Mouse (Mus musculus) MEL (cell line): ENCODE results near the gene Tent4b.

ENCODE experiments used
- BHLHE40 ChIP-seq: IDR thresholded peaks from 2 replicates; pipeline ENCODE4 v1.6.1; 2012; ENCODE audit warnings: low read depth, mild to moderate bottlenecking, inconsistent platforms, low read length, improper control_type of control experiment, borderline replicate concordance
- CTCF ChIP-seq, 3 experiments: IDR thresholded peaks in 2 of 3; conservative IDR thresholded peaks in 1 of 3; 2 replicates each; pipeline ENCODE4 v1.5.1; 2011 to 2012; ENCODE audit warnings: low read length in 3 of 3, low read depth in 2 of 3, mild to moderate bottlenecking in 2 of 3, improper control_type of control experiment in 1 of 3, inconsistent platforms in 1 of 3, mixed read lengths in 1 of 3, moderate library complexity in 1 of 3; ENCODE audit not compliant: control insufficient read depth in 1 of 3, insufficient read depth in 1 of 3, poor library complexity in 1 of 3, severe bottlenecking in 1 of 3
- EP300 ChIP-seq, 2 experiments: IDR thresholded peaks; 2 replicates each; pipeline ENCODE4 v1.6.1; 2011; ENCODE audit warnings: improper control_type of control experiment in 2 of 2, low read length in 2 of 2, low read depth in 1 of 2, mild to moderate bottlenecking in 1 of 2
- MAFK ChIP-seq: IDR thresholded peaks from 2 replicates; pipeline ENCODE4 v1.6.1; 2011; ENCODE audit warnings: low read depth, mild to moderate bottlenecking, low read length, improper control_type of control experiment, borderline replicate concordance
- MAZ ChIP-seq: IDR thresholded peaks from 2 replicates; pipeline ENCODE4 v1.6.1; 2012; ENCODE audit warnings: low read depth, mild to moderate bottlenecking, inconsistent platforms, low read length, improper control_type of control experiment
- MXI1 ChIP-seq: IDR thresholded peaks from 2 replicates; pipeline ENCODE4 v1.6.1; 2011; ENCODE audit warnings: mild to moderate bottlenecking, low read depth, low read length, improper control_type of control experiment
- MYB ChIP-seq: IDR thresholded peaks from 2 replicates; pipeline ENCODE4 v1.6.1; 2011; ENCODE audit warnings: mild to moderate bottlenecking, low read depth, low read length, improper control_type of control experiment
- POLR2A ChIP-seq, 2 experiments: IDR thresholded peaks; 2 replicates each; pipeline ENCODE4 v1.6.1; 2011 to 2012; ENCODE audit warnings: low read length in 2 of 2, mild to moderate bottlenecking in 2 of 2, control low read depth in 1 of 2, improper control_type of control experiment in 1 of 2, low read depth in 1 of 2, moderate library complexity in 1 of 2; ENCODE audit not compliant: control insufficient read depth in 1 of 2, insufficient read depth in 1 of 2, poor library complexity in 1 of 2
- RCOR1 ChIP-seq: IDR thresholded peaks from 2 replicates; pipeline ENCODE4 v1.6.1; 2012; ENCODE audit warnings: low read depth, mild to moderate bottlenecking, inconsistent platforms, low read length, improper control_type of control experiment
- TBP ChIP-seq: IDR thresholded peaks from 2 replicates; pipeline ENCODE4 v1.8.0; 2011; ENCODE audit warnings: low read depth, low read length, improper control_type of control experiment
- ZC3H11A ChIP-seq: IDR thresholded peaks from 2 replicates; pipeline ENCODE4 v1.6.1; 2012; ENCODE audit warnings: low read depth, mild to moderate bottlenecking, inconsistent platforms, low read length, improper control_type of control experiment

DNA sequence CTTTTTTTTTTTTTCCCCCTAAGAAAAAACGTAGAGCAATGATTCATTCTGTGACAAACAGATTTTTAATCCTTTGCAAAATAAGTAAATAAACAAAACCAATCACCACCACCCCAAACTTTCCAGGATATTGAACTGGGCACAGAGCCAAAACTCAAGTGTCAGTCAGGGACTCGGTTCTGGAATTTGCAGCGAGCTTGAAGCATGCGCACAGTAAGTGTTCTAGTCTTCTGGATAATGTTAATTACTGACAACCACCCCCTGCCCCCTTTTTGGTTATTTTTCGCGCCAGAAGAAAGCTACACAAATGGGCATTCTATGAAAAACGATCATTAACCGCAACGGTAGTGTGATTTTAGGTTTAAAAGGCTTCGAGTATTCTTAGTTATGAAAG is 465 bp upstream of the Tent4b start:
- TF ChIP-seq RCOR1: no peak
- no peak for TF ChIP-seq MAZ
- TF ChIP-seq CTCF (IDR thresholded peaks at IDR 0.05 in 2 of 3, conservative IDR thresholded peaks at IDR 0.05 in 1 of 3; ENCODE audit: control insufficient read depth in 1 of 3, insufficient read depth in 1 of 3, low read depth in 2 of 3, low read length in 3 of 3, poor library complexity in 1 of 3, severe bottlenecking in 1 of 3): no peak
- no peak for TF ChIP-seq EP300 (IDR thresholded peaks at IDR 0.05; ENCODE audit: low read depth in 1 of 2, low read length in 2 of 2)
- TF ChIP-seq POLR2A (IDR thresholded peaks at IDR 0.05; ENCODE audit: control insufficient read depth in 1 of 2, insufficient read depth in 1 of 2, low read depth in 1 of 2, low read length in 2 of 2, poor library complexity in 1 of 2): no peak
- no peak for TF ChIP-seq TBP
- no peak for TF ChIP-seq MAFK
- no peak for TF ChIP-seq BHLHE40
- TF ChIP-seq MXI1: no peak
- no peak for TF ChIP-seq MYB
- TF ChIP-seq ZC3H11A: no peak
